Mouse (Mus musculus): ENCODE data around the gene Xaf1.

Xaf1 gene

DNA sequence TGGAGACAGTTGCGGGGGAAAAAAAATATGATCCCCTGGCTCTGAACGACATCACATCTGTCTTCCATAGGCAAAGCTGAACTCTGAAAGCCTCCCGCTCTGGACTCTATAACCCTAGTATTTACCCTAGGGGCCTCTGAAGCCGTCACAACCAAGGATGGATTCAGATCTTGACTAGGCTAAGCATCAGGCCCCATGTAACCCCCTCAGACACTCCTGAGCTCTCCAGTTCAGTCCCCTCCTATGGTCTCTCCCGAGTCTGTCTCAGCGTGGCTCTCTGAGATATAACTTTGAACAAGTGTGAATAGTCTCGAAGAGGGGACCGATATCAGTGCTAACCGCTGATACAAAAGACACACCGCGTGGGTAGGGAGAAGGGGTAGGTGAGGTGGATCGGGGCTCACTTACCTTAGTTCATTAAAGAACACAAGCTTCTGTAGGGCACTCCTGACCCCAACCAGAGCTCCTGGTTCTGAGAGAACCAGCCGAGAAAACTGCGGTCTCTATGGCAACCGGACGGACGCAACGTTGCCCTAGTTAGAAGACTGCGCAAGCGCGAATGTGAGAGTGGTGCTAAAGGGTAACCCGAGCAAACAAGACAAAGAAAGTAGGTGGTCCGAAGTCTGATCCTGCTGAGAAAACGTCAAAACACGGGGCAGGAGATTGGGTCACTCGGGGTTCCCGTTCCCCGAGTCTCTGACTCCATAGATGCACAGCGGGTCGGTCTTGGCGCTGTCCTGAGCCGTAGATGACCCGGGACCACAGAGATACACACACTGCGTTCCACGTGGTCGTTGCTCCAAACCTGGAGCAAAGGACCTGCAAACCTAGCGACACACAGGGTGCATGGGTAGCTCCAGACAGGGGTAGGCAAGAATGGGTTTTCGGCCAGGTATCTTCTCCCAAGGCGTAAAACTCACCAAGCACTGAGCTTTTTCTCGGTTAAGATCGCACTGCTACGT, 60.2 kb downstream of the Xaf1 start:
- DNase-seq (ENCODE audit: low read depth, low spot score), result no peak

DNA sequence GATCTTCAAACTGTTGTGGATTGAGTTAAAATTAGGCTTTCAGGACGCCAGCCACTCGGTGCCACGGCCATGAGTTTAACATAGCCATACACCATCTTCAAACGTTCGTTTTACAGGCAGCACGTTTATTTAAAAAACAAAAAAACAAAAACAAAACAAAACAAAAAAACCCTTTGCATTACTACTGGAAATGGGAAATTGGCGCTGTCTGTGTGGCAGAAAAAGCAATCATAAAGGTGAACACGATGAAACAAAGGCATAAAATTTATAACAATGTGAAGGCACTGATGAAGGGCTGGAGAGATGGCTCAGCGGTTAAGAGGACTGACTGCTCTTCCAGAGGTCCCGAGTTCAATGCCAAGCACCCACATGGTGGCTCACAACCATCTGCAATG, 60.9 kb downstream of the Xaf1 start, which contains the start of gene Tekt1:
Tekt1 (minus strand) TSS at position 96 of the 395 bp plus-strand sequence.
- DNase-seq (ENCODE audit: low read depth, low spot score), result no peak
